In genomic region chr6:120539132-120539759, GRCm38 (mm10) we compare ENCODE assay signal across 8 mouse cellular contexts. TPM values are rescaled to one million over a fixed set of nuclear protein-coding genes. Genes with fewer than 3 reads are reported as not detected.
A peak's percentile ranks its signal among the peaks of the same experiment; 100 is the strongest.
DNase-seq lines count a peak whose midpoint lies in the region; ATAC-seq and TF ChIP-seq lines count a peak whose summit lies in the region.

No protein-coding gene starts in this region.

- H3K27me3 ChIP-seq in CH12.LX (replicated peaks), result no peaks in the 10 kb centered on the region
- H3K27me3 ChIP-seq in forebrain, embryonic 10.5 days (ENCODE audit: poor library complexity, severe bottlenecking), result no peaks in the 10 kb centered on the region
- H3K27me3 ChIP-seq in heart, embryonic 16.5 days (ENCODE audit: control insufficient read depth, insufficient read depth, low read length), result no peaks in the 10 kb centered on the region
- no peaks in the 10 kb centered on the region for H3K27me3 ChIP-seq in liver, embryonic 16.5 days (ENCODE audit: control insufficient read depth, insufficient read depth, low read depth, low read length)
- no peaks in the 10 kb centered on the region for H3K27me3 ChIP-seq in neural tube, embryonic 14.5 days (ENCODE audit: control insufficient read depth, insufficient read depth, low read length)

- WGBS in forebrain, embryonic 10.5 days, result 2% methylated on average over 16 of the region's 16 CpGs
- 6% methylated on average over 16 of the region's 16 CpGs for WGBS in heart, embryonic 16.5 days
- WGBS in liver, embryonic 16.5 days (ENCODE audit: insufficient replicate concordance), result 13% methylated on average over 16 of the region's 16 CpGs
- WGBS in neural tube, embryonic 14.5 days, result 3% methylated on average over 16 of the region's 16 CpGs

- TF ChIP-seq POLR2A in CH12.LX (IDR thresholded peaks at IDR 0.05; ENCODE audit: low read depth, low read length), result peak; percentile 41; the same call in 1 of the 2 replicates

- peak overlapping the region; percentile 78 for H3K4me2 ChIP-seq in CH12.LX (ENCODE audit: insufficient read depth, low read depth, poor library complexity, severe bottlenecking)
- peak overlapping the region; percentile 62 for H3K4me2 ChIP-seq in heart, embryonic 16.5 days (ENCODE audit: low read depth, low read length)
- H3K4me2 ChIP-seq in liver, embryonic 16.5 days (ENCODE audit: low read depth, low read length), result peak overlapping the region; percentile 59
- peak overlapping the region; percentile 62 for H3K4me2 ChIP-seq in neural tube, embryonic 14.5 days (ENCODE audit: low read depth, low read length)

- TF ChIP-seq RAD21 in CH12.LX (IDR thresholded peaks at IDR 0.05; ENCODE audit: low read depth, low read length), result no peak; the same call in none of the 2 replicates

- TF ChIP-seq CTCF in CH12.LX (conservative IDR thresholded peaks at IDR 0.05 in 1 of 2, IDR thresholded peaks at IDR 0.05 in 1 of 2; ENCODE audit: low read depth in 2 of 2, low read length in 2 of 2), result peak; percentile 87 to 99

- H3K4me3 ChIP-seq in CH12.LX (replicated peaks in 1 of 3; ENCODE audit: low read depth in 2 of 3, low read length in 2 of 3, poor library complexity in 1 of 3), result peak overlapping the region in 1 of 3 experiments; percentile 25
- H3K4me3 ChIP-seq in forebrain, embryonic 10.5 days, result peak overlapping the region; percentile 43
- peak overlapping the region; percentile 37 for H3K4me3 ChIP-seq in heart, embryonic 16.5 days (ENCODE audit: low read length)
- H3K4me3 ChIP-seq in liver, embryonic 16.5 days (ENCODE audit: low read depth, low read length), result peak overlapping the region; percentile 25
- H3K4me3 ChIP-seq in neural tube, embryonic 14.5 days (ENCODE audit: low read depth, low read length), result peak overlapping the region; percentile 25; the same call in 1 of the 2 replicates

- H3K79me2 ChIP-seq in CH12.LX (replicated peaks; ENCODE audit: control insufficient read depth, extremely low read depth, insufficient read depth, poor library complexity, severe bottlenecking), result no peaks in the 10 kb centered on the region

- peak; percentile 81 for DNase-seq in CH12.LX (ENCODE audit: extremely low read depth)
- DNase-seq in c-Kit-positive CD71-negative TER-119-negative erythroid progenitor cells, embryonic 14.5 days (ENCODE audit: low read depth), result peak; percentile 64
- DNase-seq in forebrain, embryonic 10.5 days (ENCODE audit: extremely low spot score, low spot score), result peak; percentile 92
- DNase-seq in kidney, postnatal 25 days, result peak; percentile 80 to 88
- DNase-seq in testis, postnatal 10 days (ENCODE audit: low spot score), result peak; percentile 79

- no peak overlapping the region for H3K27ac ChIP-seq in CH12.LX (ENCODE audit: insufficient read depth, low read depth)
- H3K27ac ChIP-seq in forebrain, embryonic 10.5 days, result peak overlapping the region; percentile 85
- peak overlapping the region; percentile 72 for H3K27ac ChIP-seq in heart, embryonic 16.5 days (ENCODE audit: low read length)
- H3K27ac ChIP-seq in liver, embryonic 16.5 days (ENCODE audit: low read length), result peak overlapping the region; percentile 50
- peak overlapping the region; percentile 57; the same call in 1 of the 2 replicates for H3K27ac ChIP-seq in neural tube, embryonic 14.5 days (ENCODE audit: low read depth, low read length)

- no peaks in the 10 kb centered on the region for H3K36me3 ChIP-seq in CH12.LX (replicated peaks in 1 of 2; ENCODE audit: control insufficient read depth in 1 of 2, insufficient read depth in 1 of 2, low read length in 1 of 2)
- H3K36me3 ChIP-seq in forebrain, embryonic 10.5 days (replicated peaks), result no peaks in the 10 kb centered on the region
- H3K36me3 ChIP-seq in heart, embryonic 16.5 days (ENCODE audit: control insufficient read depth, insufficient read depth), result no peaks in the 10 kb centered on the region
- H3K36me3 ChIP-seq in liver, embryonic 16.5 days (ENCODE audit: control insufficient read depth, insufficient read depth), result no peaks in the 10 kb centered on the region
- no peaks in the 10 kb centered on the region for H3K36me3 ChIP-seq in neural tube, embryonic 14.5 days (ENCODE audit: control insufficient read depth, insufficient read depth, low read length)

- peak overlapping the region; percentile 69 for H3K9ac ChIP-seq in CH12.LX (ENCODE audit: insufficient read depth, low read depth)
- peak overlapping the region; percentile 66 for H3K9ac ChIP-seq in heart, embryonic 16.5 days (ENCODE audit: low read length)
- peak overlapping the region; percentile 47; the same call in 1 of the 2 replicates for H3K9ac ChIP-seq in liver, embryonic 16.5 days (ENCODE audit: low read depth, low read length)
- H3K9ac ChIP-seq in neural tube, embryonic 14.5 days (replicated peaks; ENCODE audit: low read depth, low read length), result peak overlapping the region; percentile 42; the same call in 1 of the 2 replicates

- peak; percentile 83 for ATAC-seq in heart, embryonic 16.5 days (replicated peaks; ENCODE audit: extremely low read depth, insufficient read depth, low FRiP score)
- ATAC-seq in liver, embryonic 16.5 days (ENCODE audit: low read depth), result peak; percentile 81
- peak; percentile 94 for ATAC-seq in neural tube, embryonic 14.5 days (ENCODE audit: low read depth)

- H3K9me3 ChIP-seq in CH12.LX (replicated peaks; ENCODE audit: low read length), result peaks cover 7% of the 10 kb centered on the region
- H3K9me3 ChIP-seq in forebrain, embryonic 10.5 days, result no peaks in the 10 kb centered on the region
- peaks cover 4% of the 10 kb centered on the region; the same call in 1 of the 2 replicates for H3K9me3 ChIP-seq in heart, embryonic 16.5 days (replicated peaks; ENCODE audit: control insufficient read depth, low read length)
- H3K9me3 ChIP-seq in liver, embryonic 16.5 days (replicated peaks; ENCODE audit: control insufficient read depth, low read length), result no peaks in the 10 kb centered on the region
- H3K9me3 ChIP-seq in neural tube, embryonic 14.5 days (ENCODE audit: control insufficient read depth, low read length), result no peaks in the 10 kb centered on the region

- dilution Hi-C loops in CH12.LX (cut with MboI; ENCODE audit: extremely low pct_ligation_motif_present, extremely low pct_unique_long_range_greater_than_20kb, low sequenced_read_pairs), result no loop called here

- peaks cover 7 to 16% of the 10 kb centered on the region in 2 experiments; a peak in 3 of 4 replicates for H3K4me1 ChIP-seq in CH12.LX (ENCODE audit: control insufficient read depth in 1 of 2, insufficient read depth in 2 of 2)
- peaks cover 21% of the 10 kb centered on the region for H3K4me1 ChIP-seq in forebrain, embryonic 10.5 days
- peaks cover 11% of the 10 kb centered on the region for H3K4me1 ChIP-seq in heart, embryonic 16.5 days (ENCODE audit: control insufficient read depth, insufficient read depth, low read length)
- H3K4me1 ChIP-seq in liver, embryonic 16.5 days (ENCODE audit: control insufficient read depth, low read depth, low read length), result peaks cover 10% of the 10 kb centered on the region
- 0 out of 2 replicates have a peak, but pooled peaks cover 4% of the 10 kb centered on the region for H3K4me1 ChIP-seq in neural tube, embryonic 14.5 days (ENCODE audit: control insufficient read depth, insufficient read depth, low read length)

- TF ChIP-seq EP300 in CH12.LX (IDR thresholded peaks at IDR 0.05; ENCODE audit: low read length), result no peak

- in situ Hi-C loops in CH12.LX (cut with MboI; ENCODE audit: low pct_ligation_motif_present, low pct_unique_long_range_greater_than_20kb, low sequenced_read_pairs), result loop anchor here (5.0 to 10.0 kb wide), 3 partner anchors 33 to 216 kb away; no protein-coding TSS in a partner anchor

TF ChIP-seq in CH12.LX, 34 proteins besides CTCF, POLR2A, EP300 and RAD21 (continues in another document):
- no peak for TF ChIP-seq USF2 (conservative IDR thresholded peaks at IDR 0.05; ENCODE audit: low read depth, low read length)
- TF ChIP-seq MAFK (IDR thresholded peaks at IDR 0.05; ENCODE audit: insufficient replicate concordance, low read length), result no peak
- TF ChIP-seq RCOR1 (conservative IDR thresholded peaks at IDR 0.05; ENCODE audit: low read depth, low read length), result no peak
- no peak for TF ChIP-seq PAX5 (IDR thresholded peaks at IDR 0.05; ENCODE audit: low read length)
- TF ChIP-seq ETS1 (conservative IDR thresholded peaks at IDR 0.05; ENCODE audit: low read depth, low read length), result no peak
- peak; percentile 85 for TF ChIP-seq MAX (IDR thresholded peaks at IDR 0.05; ENCODE audit: low read length)
- peak; percentile 68 for TF ChIP-seq MEF2A (IDR thresholded peaks at IDR 0.05; ENCODE audit: borderline replicate concordance, low read depth, low read length)
- TF ChIP-seq MAZ (IDR thresholded peaks at IDR 0.05; ENCODE audit: low read depth, low read length), result no peak
- no peak for TF ChIP-seq ZMIZ1 (IDR thresholded peaks at IDR 0.05; ENCODE audit: low read depth, low read length)
- peak; percentile 60; the same call in 1 of the 2 replicates for TF ChIP-seq TCF12 (IDR thresholded peaks at IDR 0.05; ENCODE audit: low read depth, low read length)
- TF ChIP-seq BHLHE40 (IDR thresholded peaks at IDR 0.05; ENCODE audit: low read depth, low read length), result peak; percentile 58
- TF ChIP-seq POLR2AphosphoS2 (IDR thresholded peaks at IDR 0.05; ENCODE audit: low read depth, low read length), result no peak
- TF ChIP-seq ELF1 (IDR thresholded peaks at IDR 0.05; ENCODE audit: low read depth, low read length), result peak; percentile 54; the same call in 1 of the 2 replicates
- TF ChIP-seq SIN3A (IDR thresholded peaks at IDR 0.05; ENCODE audit: low read length), result peak; percentile 75; the same call in 1 of the 2 replicates
- TF ChIP-seq UBTF (IDR thresholded peaks at IDR 0.05; ENCODE audit: low read depth, low read length), result no peak

RNA-seq across cellular contexts. Expression of gene Hdhd5, which starts 8.1 kb away (rescaled TPM):
- total RNA-seq in CH12.LX (2012; rRNA removed), result 20.9 and 21.5 TPM in 2 replicates
- 11.4 and 12.5 TPM in 2 replicates for total RNA-seq in CH12.LX (2014; rRNA removed)
- 10.9 and 12.4 TPM in 2 replicates for polyA plus RNA-seq in CH12.LX (2012; ENCODE audit: insufficient read length, low read depth)
- 20.2 and 23.6 TPM in 2 replicates for polyA plus RNA-seq in forebrain, embryonic 10.5 days (2016; fragmentation: Nextera tagmentation; extraction: Ambion mirVana)
- polyA plus RNA-seq in heart, embryonic 16.5 days (2015; fragmentation: Nextera tagmentation; extraction: Ambion mirVana), result 14.9 and 17.4 TPM in 2 replicates
- polyA plus RNA-seq in liver, embryonic 16.5 days (2015; fragmentation: Nextera tagmentation; extraction: Ambion mirVana), result 8.9 and 9.5 TPM in 2 replicates
- 11.8 and 14.2 TPM in 2 replicates for polyA plus RNA-seq in neural tube, embryonic 14.5 days (2014; fragmentation: Nextera tagmentation; extraction: Ambion mirVana)

RNA-seq across cellular contexts. Expression of gene Tmem121b, which starts 45.6 kb away (rescaled TPM):
- total RNA-seq in CH12.LX (2012; rRNA removed) (not detected in 2 replicates), CH12.LX (2014; rRNA removed) (not detected in 2 replicates)
- not detected in 2 replicates for polyA plus RNA-seq in CH12.LX (2012; ENCODE audit: insufficient read length, low read depth)
- polyA plus RNA-seq in forebrain, embryonic 10.5 days (2016; fragmentation: Nextera tagmentation; extraction: Ambion mirVana), result 0.27 and 0.47 TPM in 2 replicates
- polyA plus RNA-seq in heart, embryonic 16.5 days (2015; fragmentation: Nextera tagmentation; extraction: Ambion mirVana), result 0.07 and 0.11 TPM in 2 replicates
- polyA plus RNA-seq in liver, embryonic 16.5 days (2015; fragmentation: Nextera tagmentation; extraction: Ambion mirVana), result not detected in 2 replicates
- 2.8 and 3.3 TPM in 2 replicates for polyA plus RNA-seq in neural tube, embryonic 14.5 days (2014; fragmentation: Nextera tagmentation; extraction: Ambion mirVana)
